Mouse (Mus musculus) neural tube, embryonic 12.5 days (tissue): Measurements from ENCODE around the gene Prpf4. TPM values are rescaled to one million over a fixed set of nuclear protein-coding genes. Genes with fewer than 3 reads are reported as not detected.

Experiments
- ATAC-seq: fragments of 200-750 bp; cut with Nextera tagmentation; 2 replicates; pipeline ENCODE4 v1.8.0; 2017; ENCODE audit warnings: low read depth, mild to moderate bottlenecking, moderate TSS enrichment, moderate library complexity; ENCODE audit not compliant: low FRiP score
- H3K27ac ChIP-seq: fragments of 300-500 bp; sonication (generic); 2 replicates; pipeline ENCODE4 v1.5.1; 2016
- H3K27me3 ChIP-seq: fragments of 300-500 bp; sonication (generic); replicated peaks from 2 replicates; pipeline ENCODE4 v1.6.1; 2016; ENCODE audit warnings: mild to moderate bottlenecking
- H3K36me3 ChIP-seq: fragments of 300-500 bp; sonication (generic); 2 replicates; pipeline ENCODE4 v1.6.1; 2016; ENCODE audit warnings: mild to moderate bottlenecking
- H3K4me1 ChIP-seq: fragments of 300-500 bp; sonication (generic); 2 replicates; pipeline ENCODE4 v1.6.1; 2016
- H3K4me2 ChIP-seq: fragments of 300-500 bp; sonication (generic); replicated peaks from 2 replicates; pipeline ENCODE4 v1.6.1; 2016; ENCODE audit warnings: mild to moderate bottlenecking
- H3K4me3 ChIP-seq: fragments of 300-500 bp; sonication (generic); 2 replicates; pipeline ENCODE4 v1.5.1; 2016
- H3K9ac ChIP-seq: fragments of 300-500 bp; sonication (generic); 2 replicates; pipeline ENCODE4 v1.6.1; 2016; ENCODE audit warnings: mild to moderate bottlenecking
- H3K9me3 ChIP-seq: fragments of 300-500 bp; sonication (generic); 2 replicates; pipeline ENCODE4 v1.6.1; 2016; ENCODE audit warnings: mild to moderate bottlenecking
- WGBS: fragments of 180-500 bp; shearing (Covaris S2); methylation state at CpG from one replicate; pipeline ENCODE4 v1.1.7; 2016; 5-methylcytosine and 5-hydroxymethylcytosine counted together
- polyA plus RNA-seq: library from polyadenylated mRNA; unstranded; fragments of >200 nt; fragmentation: Nextera tagmentation; extraction: Ambion mirVana; gene quantifications from 2 replicates; pipeline ENCODE4 v1.2.1, GENCODE M21; 2016

Prpf4 gene
- polyA plus RNA-seq, 1 experiment from 2014 or later: 22.0 TPM

GRCm38 (mm10) chr4:62393459-62393858, 15.1 kb upstream of the Prpf4 start:
- no peak for ATAC-seq
- no peaks in the 10 kb centered on the region for H3K9me3 ChIP-seq
- no peak overlapping the region for H3K4me2 ChIP-seq
- peaks cover 66% of the 10 kb centered on the region for H3K36me3 ChIP-seq
- WGBS: 23% methylated on average over 6 of the region's 6 CpGs
- H3K27me3 ChIP-seq: no peaks in the 10 kb centered on the region
- H3K4me3 ChIP-seq: no peak overlapping the region
- H3K9ac ChIP-seq: no peak overlapping the region
- no peak overlapping the region for H3K27ac ChIP-seq
- no peaks in the 10 kb centered on the region for H3K4me1 ChIP-seq

DNA sequence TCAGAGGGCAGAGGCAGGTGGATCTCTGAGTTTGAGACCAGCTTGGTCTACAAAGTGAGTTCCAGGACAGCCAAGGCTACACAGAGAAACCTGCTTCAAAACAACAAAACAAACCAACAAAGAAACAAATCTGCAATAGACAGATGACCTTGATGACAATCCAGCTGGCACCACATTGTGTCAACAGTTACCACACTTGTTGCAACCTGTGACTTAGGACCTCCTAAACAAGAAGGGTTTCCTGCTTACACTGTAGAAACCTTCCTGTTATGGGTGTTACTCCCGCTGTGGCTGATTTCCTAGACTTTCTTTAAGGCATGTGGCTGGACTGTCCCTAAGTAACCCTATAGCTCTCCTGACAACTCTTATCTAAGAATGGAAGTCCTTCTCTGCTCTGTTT, 12.8 kb upstream of the Prpf4 start:
- 97% methylated on average over 1 of the region's 1 CpGs for WGBS
- H3K4me1 ChIP-seq: no peaks in the 10 kb centered on the region
- no peaks in the 10 kb centered on the region for H3K27me3 ChIP-seq
- no peak overlapping the region for H3K9ac ChIP-seq
- H3K4me3 ChIP-seq: no peak overlapping the region
- ATAC-seq: no peak
- peaks cover 79% of the 10 kb centered on the region for H3K36me3 ChIP-seq
- H3K27ac ChIP-seq: no peak overlapping the region
- H3K9me3 ChIP-seq: no peaks in the 10 kb centered on the region
- no peak overlapping the region for H3K4me2 ChIP-seq

DNA sequence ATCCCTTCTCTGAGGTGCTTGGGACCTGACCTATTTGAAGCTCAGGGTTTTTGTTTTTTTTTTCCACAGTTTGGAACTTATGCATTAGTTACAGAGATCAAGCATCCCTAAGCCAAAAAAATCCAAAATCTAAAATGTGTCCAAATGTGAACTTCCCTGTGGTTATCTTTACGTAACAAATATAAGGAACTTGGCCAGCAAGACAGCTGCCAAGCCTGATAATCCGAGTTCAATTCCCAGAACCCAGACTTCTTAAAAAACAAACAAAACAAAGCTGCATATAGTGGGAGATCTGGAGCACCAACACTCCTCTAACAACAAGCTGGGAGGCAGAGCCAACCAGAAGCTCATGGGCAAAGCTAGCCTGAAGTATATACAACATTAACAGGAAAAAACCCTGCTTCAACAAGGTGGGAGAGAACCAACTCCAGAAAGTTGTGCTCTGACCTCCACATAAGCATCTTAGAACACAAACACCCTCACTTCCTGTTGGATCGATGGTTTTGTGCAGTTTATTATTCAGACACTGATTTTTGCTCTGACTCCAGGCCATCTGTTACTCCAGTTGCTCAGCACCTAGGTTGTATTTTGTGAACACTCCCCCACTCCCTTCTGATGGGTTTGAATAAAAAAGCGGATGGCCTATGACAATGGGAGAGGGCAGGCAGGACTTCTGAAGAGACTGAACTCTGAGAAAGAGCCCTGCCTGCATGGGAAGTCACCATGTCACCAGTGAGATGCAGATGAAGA, 10.8 kb upstream of the Prpf4 start:
- Histone ChIP-seq H3K27ac (no peak overlapping the region), H3K4me2 (no peak overlapping the region), H3K9me3 (no peaks in the 10 kb centered on the region), H3K4me1 (no peaks in the 10 kb centered on the region), H3K4me3 (no peak overlapping the region), H3K36me3 (peaks cover 79% of the 10 kb centered on the region), H3K9ac (no peak overlapping the region), H3K27me3 (no peaks in the 10 kb centered on the region)
- no peak for ATAC-seq
- 88% methylated on average over 4 of the region's 4 CpGs for WGBS

DNA sequence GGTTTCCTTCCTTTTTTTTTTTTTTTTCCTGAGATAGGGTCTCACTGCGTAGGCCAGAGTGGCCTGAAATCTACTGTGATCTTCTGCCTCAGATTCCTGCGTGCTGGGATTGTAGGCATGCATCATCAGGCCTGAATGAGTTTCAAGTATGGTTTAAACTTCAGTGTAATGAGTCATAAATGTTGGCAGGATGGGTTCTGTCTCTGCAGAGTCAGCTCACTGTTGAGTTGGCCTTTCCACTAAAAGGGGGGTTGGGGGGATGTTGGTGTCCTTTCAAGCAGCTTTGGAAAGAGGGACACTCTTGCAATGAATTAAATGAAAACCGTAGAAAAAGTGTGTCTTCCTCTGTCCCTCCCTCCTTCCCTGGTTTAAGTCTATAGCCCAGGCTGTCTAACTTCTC, 9.6 kb upstream of the Prpf4 start:
- peaks cover 73% of the 10 kb centered on the region for H3K36me3 ChIP-seq
- H3K4me1 ChIP-seq: no peaks in the 10 kb centered on the region
- no peak overlapping the region for H3K9ac ChIP-seq
- no peak overlapping the region for H3K27ac ChIP-seq
- no peaks in the 10 kb centered on the region for H3K27me3 ChIP-seq
- WGBS: 97% methylated on average over 3 of the region's 3 CpGs
- H3K4me2 ChIP-seq: no peak overlapping the region
- no peaks in the 10 kb centered on the region for H3K9me3 ChIP-seq
- ATAC-seq: no peak
- no peak overlapping the region for H3K4me3 ChIP-seq

DNA sequence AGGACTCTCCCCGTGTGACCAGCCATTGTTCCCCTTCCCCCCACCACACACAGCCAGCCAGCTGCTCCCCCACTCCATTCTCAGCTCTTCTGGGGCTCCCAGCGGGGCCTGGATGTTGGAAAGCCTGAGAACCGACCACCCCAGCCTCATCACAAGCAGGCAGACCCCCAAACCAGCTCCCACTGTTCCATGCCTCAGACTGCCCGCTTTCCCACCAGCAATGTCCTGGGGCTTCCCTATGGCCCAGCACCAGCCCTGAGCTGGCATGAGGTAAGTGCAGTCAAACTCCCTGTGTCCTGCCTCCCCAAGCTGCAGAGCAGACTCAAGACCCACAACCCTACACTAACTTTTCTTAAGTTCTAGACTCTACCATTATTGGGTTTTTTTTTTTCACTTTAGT, 2.5 kb upstream of the Prpf4 start:
- no peak overlapping the region for H3K27ac ChIP-seq
- no peaks in the 10 kb centered on the region for H3K9me3 ChIP-seq
- H3K9ac ChIP-seq: no peak overlapping the region
- H3K4me1 ChIP-seq: peaks cover 19% of the 10 kb centered on the region
- H3K4me2 ChIP-seq: peak overlapping the region; percentile 20
- WGBS: 80% methylated on average over 4 of the region's 4 CpGs
- no peak for ATAC-seq
- no peaks in the 10 kb centered on the region for H3K27me3 ChIP-seq
- H3K36me3 ChIP-seq: peaks cover 15% of the 10 kb centered on the region
- no peak overlapping the region for H3K4me3 ChIP-seq

- ATAC-seq: peak; percentile 70
- 0 out of 2 replicates have a peak overlapping the region, but pooled peaks have one; percentile 38 for H3K27ac ChIP-seq
- H3K9me3 ChIP-seq: no peaks in the 10 kb centered on the region
- H3K4me3 ChIP-seq: peak overlapping the region; percentile 68
- H3K4me1 ChIP-seq: peaks cover 19% of the 10 kb centered on the region
- H3K27me3 ChIP-seq: no peaks in the 10 kb centered on the region
- H3K4me2 ChIP-seq: peak overlapping the region; percentile 68
- H3K9ac ChIP-seq: peak overlapping the region; percentile 71
- under 1% methylated on average over 35 of the region's 35 CpGs for WGBS
- peaks cover 17% of the 10 kb centered on the region for H3K36me3 ChIP-seq
These were observed 641 bp upstream of the Prpf4 start for GRCm38 (mm10) chr4:62407730-62408582.

DNA sequence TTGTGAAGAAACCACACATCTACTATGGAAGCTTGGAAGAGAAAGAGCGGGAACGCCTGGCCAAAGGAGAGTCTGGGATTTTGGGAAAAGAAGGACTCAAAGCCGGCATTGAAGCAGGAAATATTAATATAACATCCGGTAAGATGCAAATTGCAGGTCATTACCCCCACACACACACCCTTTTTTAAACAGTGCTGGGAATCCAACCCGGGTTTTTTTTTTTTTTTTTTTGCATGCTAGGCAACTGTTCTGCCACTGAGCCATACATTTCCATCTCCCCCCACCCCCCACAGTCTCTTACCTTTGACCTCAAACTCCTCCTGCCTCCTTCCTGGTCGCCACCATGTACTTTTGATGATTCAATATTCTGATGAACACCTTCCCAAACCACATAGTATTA, 1.0 kb downstream of the Prpf4 start:
- Histone ChIP-seq H3K9me3 (no peaks in the 10 kb centered on the region), H3K36me3 (peaks cover 28% of the 10 kb centered on the region), H3K4me1 (peaks cover 19% of the 10 kb centered on the region), H3K27me3 (no peaks in the 10 kb centered on the region), H3K27ac (no peak overlapping the region), H3K4me3 (peak overlapping the region; percentile 68), H3K4me2 (peak overlapping the region; percentile 68), H3K9ac (peak overlapping the region; percentile 71)
- 46% methylated on average over 6 of the region's 6 CpGs for WGBS
- ATAC-seq: no peak

GRCm38 (mm10) chr4:62410325-62410724, 1.7 kb downstream of the Prpf4 start:
- Histone ChIP-seq H3K36me3 (peaks cover 35% of the 10 kb centered on the region), H3K4me3 (no peak overlapping the region), H3K9ac (no peak overlapping the region; the same call in 1 of the 2 replicates), H3K4me1 (peaks cover 19% of the 10 kb centered on the region), H3K9me3 (no peaks in the 10 kb centered on the region), H3K4me2 (peak overlapping the region; percentile 68), H3K27me3 (no peaks in the 10 kb centered on the region), H3K27ac (no peak overlapping the region)
- 88% methylated on average over 2 of the region's 2 CpGs for WGBS
- no peak for ATAC-seq

DNA sequence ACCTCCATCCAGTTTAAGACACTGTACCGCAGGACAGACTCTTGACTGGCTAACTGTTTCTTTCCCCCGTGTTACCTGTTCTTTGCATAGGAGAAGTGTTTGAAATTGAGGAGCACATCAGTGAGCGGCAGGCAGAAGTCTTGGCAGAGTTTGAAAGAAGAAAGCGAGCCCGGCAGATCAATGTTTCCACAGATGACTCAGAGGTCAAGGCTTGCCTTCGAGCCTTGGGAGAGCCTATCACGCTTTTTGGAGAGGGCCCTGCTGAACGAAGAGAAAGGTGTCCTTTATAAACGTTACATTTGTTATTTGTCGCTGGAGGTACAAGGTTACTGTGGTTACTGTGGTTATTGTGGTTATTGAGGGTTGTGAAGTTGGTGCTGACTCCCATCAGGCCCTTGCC, 3.0 kb downstream of the Prpf4 start:
- Histone ChIP-seq H3K4me3 (no peak overlapping the region), H3K4me1 (peaks cover 13% of the 10 kb centered on the region), H3K9me3 (no peaks in the 10 kb centered on the region), H3K36me3 (peaks cover 48% of the 10 kb centered on the region), H3K4me2 (no peak overlapping the region), H3K27ac (no peak overlapping the region), H3K27me3 (no peaks in the 10 kb centered on the region), H3K9ac (no peak overlapping the region)
- WGBS: 97% methylated on average over 10 of the region's 10 CpGs
- ATAC-seq: no peak

DNA sequence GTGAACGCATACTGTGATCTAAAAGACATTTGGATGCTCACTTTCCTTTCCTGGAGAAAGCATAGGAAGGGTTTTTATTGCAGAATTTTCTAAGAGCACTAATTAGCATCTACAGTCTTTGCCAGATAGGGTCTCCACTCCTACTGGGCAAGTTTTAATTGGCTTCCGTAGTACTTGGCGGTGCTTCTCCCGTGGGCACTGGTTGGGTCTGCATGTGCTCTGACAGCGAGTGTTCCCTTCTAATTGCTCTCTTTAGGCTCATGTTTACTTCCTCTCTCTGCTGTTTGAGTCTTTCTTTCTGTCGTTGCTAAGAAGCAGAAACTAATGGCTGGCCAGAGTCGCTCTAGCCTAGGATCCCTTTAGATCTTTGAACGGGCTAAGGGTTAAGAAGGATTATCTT, 9.9 kb downstream of the Prpf4 start:
- WGBS: 94% methylated on average over 8 of the region's 8 CpGs
- no peak overlapping the region for H3K4me2 ChIP-seq
- no peak overlapping the region for H3K9ac ChIP-seq
- no peaks in the 10 kb centered on the region for H3K9me3 ChIP-seq
- H3K27ac ChIP-seq: no peak overlapping the region
- H3K36me3 ChIP-seq: peaks cover 98% of the 10 kb centered on the region
- H3K4me1 ChIP-seq: no peaks in the 10 kb centered on the region
- no peak for ATAC-seq
- H3K27me3 ChIP-seq: no peaks in the 10 kb centered on the region
- no peak overlapping the region for H3K4me3 ChIP-seq

- no peak overlapping the region for H3K4me3 ChIP-seq
- 96% methylated on average over 6 of the region's 6 CpGs for WGBS
- no peak overlapping the region for H3K27ac ChIP-seq
- H3K36me3 ChIP-seq: peaks cover 99% of the 10 kb centered on the region
- no peaks in the 10 kb centered on the region for H3K9me3 ChIP-seq
- no peak overlapping the region for H3K4me2 ChIP-seq
- no peaks in the 10 kb centered on the region for H3K4me1 ChIP-seq
- ATAC-seq: no peak
- no peaks in the 10 kb centered on the region for H3K27me3 ChIP-seq
- H3K9ac ChIP-seq: no peak overlapping the region
These were observed 10.5 kb downstream of the Prpf4 start for GRCm38 (mm10) chr4:62419091-62419490.

DNA sequence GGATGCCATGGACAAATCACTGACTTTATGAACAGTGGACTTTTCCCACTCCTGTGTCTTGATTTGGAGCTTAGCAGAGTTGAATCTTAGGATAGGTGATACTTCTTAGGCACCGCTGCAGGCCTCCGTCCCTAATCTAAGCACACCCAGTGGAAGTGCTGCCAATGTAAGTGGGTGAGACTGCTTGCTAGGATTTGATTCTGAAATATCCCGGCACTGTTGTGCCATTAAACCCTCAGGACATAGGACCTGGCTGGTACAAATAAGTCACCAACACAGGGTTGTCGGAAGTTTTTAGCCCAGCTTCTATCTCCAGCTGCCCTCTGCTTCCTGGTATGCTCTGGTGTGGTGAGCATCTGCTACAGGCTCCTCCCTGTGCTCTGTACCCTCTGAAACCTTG, 17.3 kb downstream of the Prpf4 start:
- Histone ChIP-seq H3K4me3 (no peak overlapping the region), H3K4me2 (no peak overlapping the region), H3K9me3 (no peaks in the 10 kb centered on the region), H3K27ac (no peak overlapping the region), H3K9ac (no peak overlapping the region), H3K4me1 (no peaks in the 10 kb centered on the region), H3K27me3 (no peaks in the 10 kb centered on the region), H3K36me3 (peaks cover 50% of the 10 kb centered on the region)
- WGBS: 95% methylated on average over 4 of the region's 4 CpGs
- ATAC-seq: no peak
